In the genomic region with DNA sequence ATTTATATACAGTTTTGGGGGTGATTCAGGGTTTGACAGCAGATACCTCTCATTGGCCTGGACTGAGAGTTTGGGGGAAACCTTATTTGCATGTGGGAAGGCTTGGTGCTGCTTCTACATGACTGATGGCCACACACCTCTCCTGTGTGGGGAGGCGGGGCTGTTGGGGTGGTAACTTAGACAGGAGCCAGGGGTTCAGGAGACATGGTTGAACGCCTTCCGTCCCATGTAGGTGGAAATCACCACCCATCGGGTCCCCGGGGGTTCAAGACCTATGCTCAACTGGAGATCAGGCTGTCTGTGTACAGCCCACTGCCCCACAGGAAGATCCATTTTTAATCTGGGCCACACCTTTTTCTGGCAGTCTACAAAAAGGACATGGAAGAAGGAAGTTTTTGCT, we compare ENCODE assay signal across 22 mouse cellular contexts. TPM values are rescaled to one million over a fixed set of nuclear protein-coding genes. Genes with fewer than 3 reads are reported as not detected.
A peak's percentile ranks its signal among the peaks of the same experiment; 100 is the strongest.
DNase-seq lines count a peak whose midpoint lies in the region; ATAC-seq and TF ChIP-seq lines count a peak whose summit lies in the region.
"Had no signal": no experiment of that assay in that cellular context is flagged by ENCODE, and none has a peak within 500 bp of the region (broad histone marks: within the 10 kb centered on the region; RNA-seq: fewer than 3 reads in every experiment).

No protein-coding gene starts in this region.

- 75% methylated on average over 5 of the region's 5 CpGs for WGBS in liver, postnatal 0 days (ENCODE audit: insufficient replicate concordance)

- H3K27ac ChIP-seq in liver, postnatal 0 days (ENCODE audit: low read depth): no peak overlapping the region
- H3K27ac ChIP-seq: embryonic facial prominence, embryonic 12.5 days; heart, embryonic 15.5 days; layer of hippocampus, adult 2 months; liver, embryonic 14.5 days; lung, embryonic 15.5 days; midbrain, embryonic 12.5 days had no signal

- peak; percentile 43 for DNase-seq in lung, postnatal 36 days
- DNase-seq in lung, postnatal 10 days: no peak
- peak; percentile 60 for DNase-seq in liver, postnatal 0 days
- peak; percentile 39 to 54 for DNase-seq in spleen, postnatal 14 days (ENCODE audit: low spot score in 2 of 2)
- DNase-seq in cerebellum, postnatal 25 days: no peak
- DNase-seq: adrenal gland, postnatal 36 days; cerebellum, adult 11 months; cerebellum, postnatal 10 days; gastrocnemius, postnatal 36 days; kidney, postnatal 25 days; layer of hippocampus, postnatal 36 days; thymus, postnatal 14 days had no signal

- TF ChIP-seq CTCF in liver, postnatal 0 days (IDR thresholded peaks at IDR 0.05; ENCODE audit: low read depth): no peak

- no peaks in the 10 kb centered on the region for H3K27me3 ChIP-seq in liver, postnatal 0 days (ENCODE audit: insufficient read depth, low read length)
- H3K27me3 ChIP-seq: embryonic facial prominence, embryonic 12.5 days; heart, embryonic 15.5 days; lung, embryonic 15.5 days; midbrain, embryonic 12.5 days had no signal

- H3K36me3 ChIP-seq in liver, postnatal 0 days (replicated peaks; ENCODE audit: insufficient read depth, low read length): no peaks in the 10 kb centered on the region
- H3K36me3 ChIP-seq: heart, embryonic 15.5 days; lung, embryonic 15.5 days; midbrain, embryonic 12.5 days had no signal

- peak; percentile 23; the same call in 1 of the 2 replicates for ATAC-seq in liver, postnatal 0 days
- no peak for ATAC-seq in activated CD4-positive, CD25-positive, alpha-beta regulatory T cell, adult 4 months
- no peak for ATAC-seq in megakaryocyte, adult 5-6 weeks (ENCODE audit: poor library complexity, severe bottlenecking)
- ATAC-seq: intestine, postnatal 0 days had no signal

- no peak overlapping the region for H3K4me2 ChIP-seq in liver, postnatal 0 days (ENCODE audit: low read depth, low read length)
- H3K4me2 ChIP-seq: embryonic facial prominence, embryonic 12.5 days; heart, embryonic 15.5 days; lung, embryonic 15.5 days; midbrain, embryonic 12.5 days had no signal

- no peak overlapping the region for H3K9ac ChIP-seq in liver, postnatal 0 days (replicated peaks)
- H3K9ac ChIP-seq: embryonic facial prominence, embryonic 12.5 days; heart, embryonic 15.5 days; liver, embryonic 14.5 days; lung, embryonic 15.5 days; midbrain, embryonic 12.5 days had no signal

- H3K4me3 ChIP-seq in liver, postnatal 0 days (ENCODE audit: low read depth, low read length): no peak overlapping the region
- H3K4me3 ChIP-seq: embryonic facial prominence, embryonic 12.5 days; heart, embryonic 15.5 days; layer of hippocampus, adult 2 months; lung, embryonic 15.5 days; midbrain, embryonic 12.5 days had no signal

- TF ChIP-seq EP300 in liver, postnatal 0 days (IDR thresholded peaks at IDR 0.05; ENCODE audit: low read depth): no peak

- no peaks in the 10 kb centered on the region for H3K9me3 ChIP-seq in liver, postnatal 0 days (ENCODE audit: low read length)
- H3K9me3 ChIP-seq: embryonic facial prominence, embryonic 12.5 days; heart, embryonic 15.5 days; lung, embryonic 15.5 days; midbrain, embryonic 12.5 days had no signal

- no peaks in the 10 kb centered on the region for H3K4me1 ChIP-seq in liver, postnatal 0 days (ENCODE audit: insufficient read depth)
- H3K4me1 ChIP-seq: embryonic facial prominence, embryonic 12.5 days; heart, embryonic 15.5 days; lung, embryonic 15.5 days; midbrain, embryonic 12.5 days had no signal

RNA-seq across cellular contexts. Expression of gene Ebf1, which starts 42.3 kb away (rescaled TPM):
- 4.6 and 5.0 TPM in 2 replicates for polyA plus RNA-seq in liver, postnatal 0 days (2015; fragmentation: Nextera tagmentation; extraction: Ambion mirVana)
- polyA plus RNA-seq in activated CD4-positive, CD25-positive, alpha-beta regulatory T cell, adult 4 months (2017; shearing (Covaris generic)): 1 to 10 TPM in 1 of 2 experiments, under 1 TPM in 1; 0.48 to 4.5 TPM
- 0.09 and 0.25 TPM in 2 replicates for total RNA-seq in megakaryocyte, adult 5-6 weeks (2015)
- total RNA-seq in megakaryocyte, adult 5-6 weeks (2017): 0.33 TPM in 1 of 2 replicates, not detected in the other
- total RNA-seq: hematopoietic stem cell, adult 5-6 weeks had no signal

RNA-seq across cellular contexts. Expression of gene Rnf145, which starts 56.1 kb away (rescaled TPM):
- polyA plus RNA-seq in liver, postnatal 0 days (2015; fragmentation: Nextera tagmentation; extraction: Ambion mirVana): 31.9 and 32.7 TPM in 2 replicates
- 10 to 100 TPM; 45.3 to 60.4 TPM for polyA plus RNA-seq in activated CD4-positive, CD25-positive, alpha-beta regulatory T cell, adult 4 months (2017; shearing (Covaris generic))
- 15.9 and 17.3 TPM in 2 replicates for total RNA-seq in megakaryocyte, adult 5-6 weeks (2015)
- 20.9 and 21.0 TPM in 2 replicates for total RNA-seq in megakaryocyte, adult 5-6 weeks (2017)

Comparison
In these comparisons a context has a peak if more than half of its experiments do, and no peak if none do; other contexts are left out.
1. DNase-seq: peak in lung, postnatal 36 days (single experiment), liver, postnatal 0 days (single experiment) and spleen, postnatal 14 days (2 of 2); none in lung, postnatal 10 days (single experiment) and cerebellum, postnatal 25 days (0 of 2).